Mouse (Mus musculus): ENCODE results near the gene Rala. TPM values are rescaled to one million over a fixed set of nuclear protein-coding genes. Genes with fewer than 3 reads are reported as not detected.
A peak's percentile ranks its signal among the peaks of the same experiment; 100 is the strongest.
"Not testable (repeated sequence)": the region's sequence is repeated elsewhere in the genome, so short reads cannot be mapped to it uniquely, and the experiment has no call there.

The Rala gene
- 1 to 10 TPM; 3.5 to 6.8 (median 4.0) TPM for polyA plus RNA-seq (2017; shearing (Covaris generic))

- peak; percentile 94 for ATAC-seq
Measured at GRCm38 (mm10) chr13:17944078-17944917, at the start of gene Rala. Gene Rala (minus strand): TSS chr13:17944239.

DNA sequence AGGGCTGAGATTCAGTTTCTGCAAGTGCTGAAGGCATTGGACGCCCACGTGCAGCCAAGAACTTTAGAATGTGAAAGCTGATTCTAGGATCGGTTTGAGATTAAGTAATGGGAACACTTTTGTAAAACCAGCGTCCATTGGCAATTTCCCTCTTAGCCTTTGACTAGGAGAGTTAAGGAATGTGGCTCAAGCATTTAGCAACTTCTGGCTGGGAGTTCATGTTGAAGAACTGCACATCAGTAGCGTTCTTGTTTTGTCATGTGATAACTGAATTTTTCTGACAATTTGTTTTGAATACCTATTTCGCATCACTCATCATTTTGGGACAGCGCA, 49.4 kb upstream of the Rala start:
- no peak for ATAC-seq

- peak; percentile 97 for ATAC-seq
Measured at GRCm38 (mm10) chr13:17992697-17993514, 48.9 kb upstream of the Rala start, which contains the start of gene Yae1d1. Gene Yae1d1 (minus strand): TSS chr13:17993349.

DNA sequence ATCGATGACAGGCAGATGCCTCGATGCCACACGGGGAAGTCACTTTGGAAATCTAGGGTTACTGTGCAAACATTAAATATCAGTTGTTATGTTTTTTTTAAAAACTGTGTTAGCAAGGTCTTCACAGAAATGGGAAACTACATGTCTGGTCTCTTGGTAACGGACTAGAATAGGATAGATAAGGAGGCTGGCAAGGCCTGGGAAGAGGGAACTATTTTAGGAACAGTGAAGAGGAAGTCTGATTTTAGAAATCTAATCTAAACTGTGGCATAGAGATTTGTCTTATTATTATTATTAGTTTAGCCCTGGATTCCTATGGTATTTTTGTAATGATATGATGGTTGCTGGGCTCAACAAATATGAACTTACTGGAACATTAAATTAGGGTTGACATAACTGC, 48.0 kb upstream of the Rala start:
- no peak for ATAC-seq

DNA sequence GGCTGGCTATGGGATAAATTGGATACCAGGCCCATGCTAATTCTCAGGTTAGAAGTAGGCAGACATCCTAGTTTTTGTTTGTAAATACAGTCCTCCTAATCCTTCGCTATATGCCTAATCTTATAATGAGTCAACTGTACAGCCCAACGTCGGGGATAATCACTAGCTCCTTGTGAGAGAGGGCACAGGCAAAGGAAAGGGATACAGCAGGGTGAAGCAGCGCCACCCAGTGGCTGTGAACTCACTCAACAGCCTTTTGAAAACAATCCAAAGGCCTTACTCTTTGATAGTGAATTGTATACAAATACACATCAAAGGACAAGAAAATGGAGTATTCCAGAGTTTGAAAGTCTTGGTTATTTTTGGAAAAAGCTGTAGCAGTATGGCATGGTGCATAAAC, 39.2 kb upstream of the Rala start:
- ATAC-seq: no peak

- ATAC-seq: no peak
Measured at GRCm38 (mm10) chr13:17982634-17983033, 38.6 kb upstream of the Rala start.

DNA sequence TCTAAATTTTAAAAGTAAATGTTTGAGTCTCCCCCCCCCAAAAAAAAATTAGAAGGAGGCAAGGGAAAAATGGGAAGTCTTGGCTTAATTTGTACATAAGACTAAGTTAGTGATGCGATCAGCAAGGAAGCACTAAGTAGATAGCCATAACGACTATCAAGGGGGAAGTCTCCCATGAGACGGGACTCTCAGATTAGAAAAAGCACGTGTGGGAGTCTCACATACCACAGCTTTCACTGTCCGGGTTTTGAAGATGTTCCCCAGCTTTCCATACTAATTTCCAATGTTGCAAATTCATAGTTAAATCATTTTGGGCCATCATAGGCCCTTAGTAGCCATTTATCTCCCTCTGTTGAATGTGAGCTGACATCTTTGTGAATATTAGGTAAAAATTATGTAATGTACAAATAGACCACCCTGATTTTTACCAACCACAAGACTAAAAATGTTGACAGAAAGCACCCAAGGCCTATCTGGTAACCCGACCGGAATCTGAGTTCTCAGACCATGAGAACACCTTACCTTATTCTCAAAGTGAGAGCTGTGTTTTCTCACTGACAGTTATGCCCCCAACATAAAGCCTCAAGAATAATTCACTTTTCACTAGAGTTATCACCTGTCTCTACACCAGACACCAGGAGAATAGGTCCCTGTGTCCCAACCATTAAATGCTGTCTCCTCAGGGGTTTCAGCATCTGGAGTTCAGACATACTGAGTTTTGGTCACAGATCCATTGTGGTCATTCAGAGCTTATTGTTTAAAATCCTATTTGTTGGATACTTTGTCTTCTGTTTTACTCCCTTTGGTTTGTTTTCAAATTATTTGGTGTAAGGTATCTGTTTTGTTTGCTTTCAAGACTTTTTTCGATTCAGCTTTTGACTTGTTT, 33.1 kb upstream of the Rala start:
- no peak for ATAC-seq

- ATAC-seq: peak; percentile 100
Measured at GRCm38 (mm10) chr13:17975891-17976290, 31.9 kb upstream of the Rala start.

- no peak for ATAC-seq
Measured at GRCm38 (mm10) chr13:17975457-17975856, 31.4 kb upstream of the Rala start.

GRCm38 (mm10) chr13:17974734-17975133, 30.7 kb upstream of the Rala start:
- no peak for ATAC-seq

- no peak for ATAC-seq
Measured at GRCm38 (mm10) chr13:17960613-17961012, 16.6 kb upstream of the Rala start.

- ATAC-seq: no peak
Measured at GRCm38 (mm10) chr13:17954282-17954681, 10.2 kb upstream of the Rala start.

DNA sequence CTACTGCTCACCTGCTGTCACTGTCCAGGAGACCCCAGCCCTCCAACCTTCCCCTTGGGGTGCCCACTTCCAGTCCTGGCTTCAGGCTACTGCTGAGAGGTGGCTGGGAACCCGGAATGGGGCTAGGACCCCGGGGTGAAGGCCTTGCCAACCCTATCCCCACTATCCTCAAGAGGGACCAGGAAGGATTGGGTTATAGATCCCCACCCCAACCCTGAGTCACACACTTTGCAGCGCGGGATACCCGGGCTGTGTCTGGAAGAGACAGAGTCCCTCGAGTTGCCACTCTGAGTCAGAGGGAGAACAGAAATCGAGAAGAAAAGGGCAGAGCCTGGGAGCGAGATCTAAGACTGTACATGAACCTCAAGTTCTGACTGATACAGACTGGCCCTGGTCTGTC, 6.5 kb upstream of the Rala start:
- not testable (repeated sequence) for ATAC-seq

GRCm38 (mm10) chr13:17949555-17949954, 5.5 kb upstream of the Rala start:
- no peak for ATAC-seq

GRCm38 (mm10) chr13:17943306-17944077, 547 bp downstream of the Rala start:
- peak; percentile 66 for ATAC-seq

DNA sequence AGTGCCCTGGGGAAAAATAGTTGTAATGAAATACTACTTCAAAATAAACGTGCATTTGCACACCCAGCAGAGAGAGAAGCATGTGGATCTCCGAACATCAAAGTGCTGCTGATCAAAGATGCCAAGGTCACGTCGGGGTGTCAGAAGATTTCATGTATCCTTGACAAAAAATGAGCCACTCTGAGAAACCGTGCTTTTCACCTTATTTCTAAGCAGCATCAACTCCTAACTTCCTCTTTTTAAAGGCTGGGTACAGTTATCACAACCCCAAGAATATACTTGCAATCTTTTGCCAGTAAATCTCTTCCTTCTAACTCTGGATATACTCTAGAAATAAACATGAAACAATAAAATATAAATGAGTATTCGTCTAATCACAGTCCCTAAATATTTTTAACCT, 1.7 kb downstream of the Rala start:
- no peak for ATAC-seq

- no peak for ATAC-seq
Measured at GRCm38 (mm10) chr13:17907309-17907708, 36.7 kb downstream of the Rala start.

GRCm38 (mm10) chr13:17901474-17901873, 42.6 kb downstream of the Rala start:
- no peak for ATAC-seq

GRCm38 (mm10) chr13:17900641-17901040, 43.4 kb downstream of the Rala start:
- ATAC-seq: no peak

GRCm38 (mm10) chr13:17897040-17897439, 47.0 kb downstream of the Rala start:
- no peak for ATAC-seq

- ATAC-seq: no peak
Measured at GRCm38 (mm10) chr13:17891545-17891944, 52.5 kb downstream of the Rala start.

DNA sequence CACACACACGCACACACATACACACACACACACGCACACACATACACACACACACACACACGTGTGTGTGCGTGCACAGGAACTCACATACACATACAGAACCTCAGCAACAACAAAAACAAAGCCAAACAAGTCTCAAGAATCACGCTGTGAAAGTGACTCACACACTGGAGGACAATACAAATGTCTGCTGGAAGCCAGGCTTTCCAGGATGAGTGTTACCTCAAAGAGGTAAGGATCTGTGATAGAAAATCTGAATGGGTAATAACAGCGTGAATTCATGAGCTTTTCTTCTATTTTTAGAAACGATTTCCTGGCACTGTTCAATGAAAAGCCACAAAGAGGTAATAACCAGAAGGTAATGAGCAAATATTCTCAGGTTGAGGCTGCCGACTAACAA, 59.8 kb downstream of the Rala start:
- ATAC-seq: no peak

All from inflammation-experienced regulatory T-cells, adult 6 months (primary cell).